Mouse (Mus musculus): ENCODE measurements around the gene Srsf3.
"Not testable (repeated sequence)": the region's sequence is repeated elsewhere in the genome, so short reads cannot be mapped to it uniquely, and the experiment has no call there.

Gene Srsf3

DNA sequence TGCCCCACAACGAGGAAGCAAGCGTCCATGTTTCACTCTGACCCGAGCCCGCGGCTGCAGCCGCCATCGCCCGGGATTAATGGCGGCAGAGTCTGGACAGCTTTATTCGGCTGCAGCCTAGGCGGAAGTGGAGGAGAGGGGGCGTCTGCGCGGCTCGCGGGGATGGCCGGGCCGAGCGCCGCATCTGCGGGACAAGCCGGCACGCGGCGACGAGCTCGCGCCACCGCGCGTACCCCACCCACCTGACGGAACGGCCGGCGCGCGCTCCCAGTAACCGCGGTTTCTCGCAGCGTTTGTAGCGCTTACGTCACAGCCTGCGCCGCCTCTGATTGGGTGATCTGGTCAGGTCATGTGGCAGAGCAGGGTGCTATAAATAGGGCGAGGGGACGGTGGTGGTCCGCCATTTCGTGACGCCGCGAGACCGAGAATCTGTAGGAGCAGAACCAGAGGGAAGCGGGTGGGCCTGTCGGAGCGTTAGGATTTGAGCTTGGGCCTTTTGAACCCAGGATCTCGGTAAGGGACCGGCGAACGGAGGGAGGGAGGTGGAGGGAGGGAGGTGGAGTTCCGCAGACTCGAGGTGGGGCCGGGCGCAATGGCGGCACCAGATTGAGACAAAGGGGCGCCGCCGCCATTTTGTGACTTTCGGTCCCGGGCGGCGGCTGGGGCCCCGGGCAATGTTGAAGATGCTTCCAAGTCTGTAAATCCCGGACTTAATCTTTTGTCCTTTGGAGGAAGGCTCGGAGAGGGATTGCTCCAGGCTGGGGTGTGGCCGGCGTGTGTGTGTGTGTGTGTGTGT is at the start of gene Srsf3:
Gene Srsf3, plus strand, starts transcription at position 355 of the 796 bp plus-strand sequence.
- DNase-seq (ENCODE audit: low spot score in 2 of 2): peak; percentile 98 to 99

DNA sequence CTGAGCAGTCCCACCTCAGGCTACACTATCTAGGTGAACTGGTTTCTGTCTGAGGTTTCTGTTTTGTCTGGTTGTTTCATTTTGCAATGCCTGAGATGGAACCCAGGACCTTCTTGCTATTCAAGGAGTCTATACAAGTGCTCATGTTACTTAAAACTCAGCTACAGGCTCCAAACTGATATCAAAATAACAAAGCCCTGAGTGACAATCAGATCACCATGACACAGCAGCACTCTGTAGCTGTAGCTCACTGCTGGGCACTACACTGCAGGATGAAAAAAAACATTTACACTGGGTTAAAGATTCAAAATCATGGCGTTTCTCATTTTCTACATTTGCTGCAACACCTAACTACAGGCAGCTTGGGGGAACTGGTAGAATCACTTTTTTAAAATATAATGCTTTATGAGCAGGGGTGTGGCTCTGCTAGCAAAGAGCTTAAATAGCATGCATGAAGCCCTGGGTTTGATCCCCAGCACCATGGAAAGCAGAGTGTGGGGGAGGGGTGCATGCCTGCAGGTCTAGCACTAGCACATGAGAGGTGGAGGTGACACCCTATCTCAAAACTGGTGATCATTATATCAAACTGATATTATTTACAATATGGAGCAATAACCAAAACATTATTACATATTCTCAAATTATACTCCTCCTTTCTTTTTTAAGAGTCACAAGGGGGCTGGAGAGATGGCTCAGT is 47.6 kb upstream of the Srsf3 start:
- no peak for DNase-seq (ENCODE audit: low spot score in 2 of 2)

DNA sequence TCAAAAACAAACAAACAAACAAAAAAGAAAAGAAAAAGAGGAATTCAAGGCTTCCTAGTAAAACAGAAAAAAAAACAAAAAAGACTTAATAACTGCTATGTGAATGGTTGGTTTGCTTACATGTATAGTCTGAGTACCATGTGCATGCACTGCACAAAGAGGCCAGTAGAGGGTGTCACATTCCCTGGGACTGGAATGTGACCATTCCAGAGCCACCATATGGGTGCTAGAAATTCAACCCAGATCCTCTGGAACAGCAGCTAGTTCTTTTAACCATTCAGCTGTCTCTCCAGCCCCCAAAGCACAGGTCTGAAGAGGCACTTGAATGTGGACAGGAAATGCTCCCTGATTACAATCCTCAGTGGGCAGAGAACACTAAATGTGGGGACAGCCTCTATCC is 45.6 kb upstream of the Srsf3 start:
- DNase-seq (ENCODE audit: low spot score in 2 of 2): no peak

DNA sequence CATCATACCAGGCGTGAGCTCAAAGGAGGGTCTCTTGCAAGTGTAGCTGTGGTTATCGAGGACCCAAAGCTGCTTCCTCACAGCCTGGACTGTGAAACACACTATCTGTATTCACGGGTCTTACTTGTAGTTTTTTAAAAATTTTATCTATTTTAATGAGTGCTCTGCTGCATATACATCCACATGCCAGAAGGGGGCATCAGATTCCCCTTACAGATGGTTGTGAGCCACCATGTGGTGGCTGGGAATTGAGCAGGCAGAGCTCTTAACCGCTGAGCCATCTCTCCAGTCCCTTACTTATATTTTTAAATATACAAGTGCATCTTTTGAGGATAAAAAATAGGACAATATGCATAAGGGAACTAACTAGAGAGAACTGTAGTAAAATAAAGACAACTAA is 44.7 kb upstream of the Srsf3 start:
- DNase-seq (ENCODE audit: low spot score in 2 of 2): no peak

DNA sequence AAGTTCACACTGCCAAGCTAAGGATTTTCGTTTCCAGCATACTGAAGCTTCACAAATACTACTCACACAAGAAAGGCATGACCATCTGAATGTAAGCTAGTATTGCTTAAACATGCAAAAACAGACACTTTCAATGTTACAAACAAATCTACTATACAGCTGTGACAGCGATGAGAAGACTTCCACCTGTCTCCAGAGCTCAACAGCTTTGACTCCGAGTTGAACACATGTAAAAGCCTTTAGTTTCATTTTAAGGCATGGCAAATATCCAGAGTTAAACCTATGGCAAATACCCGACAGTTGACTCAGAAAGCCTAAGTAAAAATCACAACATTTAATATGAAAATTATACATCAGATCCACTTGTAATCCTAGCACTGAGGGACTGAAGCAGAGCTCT is 44.1 kb upstream of the Srsf3 start:
- no peak for DNase-seq (ENCODE audit: low spot score in 2 of 2)

DNA sequence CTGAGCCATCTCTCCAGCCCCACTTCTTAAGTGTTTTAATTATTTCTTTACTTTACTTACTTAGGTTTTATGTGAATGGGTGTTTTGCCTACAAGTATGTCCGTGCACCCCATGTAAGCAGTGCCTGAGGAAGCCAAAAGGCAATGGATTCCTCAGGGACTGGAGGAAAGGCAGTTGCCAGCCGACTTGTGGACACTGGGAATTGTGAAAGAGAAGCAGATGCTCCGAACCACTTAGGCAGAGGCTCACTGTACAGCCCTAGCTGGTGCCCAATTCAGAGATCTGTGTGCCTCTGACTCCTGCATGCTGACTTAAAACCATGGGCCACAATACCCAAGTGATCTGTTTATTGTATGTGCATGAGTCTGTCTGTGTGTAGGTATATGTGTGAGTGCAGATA is 43.4 kb upstream of the Srsf3 start:
- no peak for DNase-seq (ENCODE audit: low spot score in 2 of 2)

DNA sequence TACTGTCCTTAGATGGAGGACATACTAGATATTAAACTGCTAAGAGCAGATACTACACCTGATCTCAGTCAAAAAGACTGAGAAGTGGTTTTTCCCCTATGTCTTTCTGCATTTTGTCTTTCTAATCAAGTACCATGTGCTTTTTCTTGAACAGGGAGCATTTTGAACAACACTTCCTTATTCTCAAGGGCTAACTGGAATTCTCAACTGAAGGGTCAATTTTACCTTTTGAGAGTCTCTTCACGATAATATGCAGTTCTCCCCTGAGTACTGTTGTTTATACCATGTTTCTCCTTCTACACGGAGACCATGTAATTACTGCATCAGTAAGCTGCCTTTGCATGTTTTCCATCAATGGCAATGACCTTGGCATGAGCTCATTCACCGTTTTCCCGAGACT is 42.4 kb upstream of the Srsf3 start:
- no peak for DNase-seq (ENCODE audit: low spot score in 2 of 2)

DNA sequence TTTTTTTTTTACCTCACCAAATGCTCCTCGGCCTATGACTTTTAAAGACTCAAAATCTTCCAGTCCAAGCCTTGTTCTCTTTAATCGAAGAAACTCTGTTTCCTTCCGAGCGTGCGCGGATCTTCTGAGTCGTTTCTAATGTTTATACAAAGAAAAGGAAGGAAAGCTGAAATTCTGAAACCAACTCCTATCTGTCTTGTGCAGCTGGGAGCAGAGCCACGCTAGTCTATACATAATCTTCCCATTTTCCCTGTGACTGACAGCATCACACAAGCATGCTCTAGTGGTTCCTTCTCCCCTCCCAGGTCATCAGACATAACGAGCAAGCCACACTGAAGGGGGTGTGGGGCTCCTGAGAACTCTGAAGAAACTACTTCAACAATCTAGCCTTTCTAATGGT is 41.1 kb upstream of the Srsf3 start:
- no peak for DNase-seq (ENCODE audit: low spot score in 2 of 2)

DNA sequence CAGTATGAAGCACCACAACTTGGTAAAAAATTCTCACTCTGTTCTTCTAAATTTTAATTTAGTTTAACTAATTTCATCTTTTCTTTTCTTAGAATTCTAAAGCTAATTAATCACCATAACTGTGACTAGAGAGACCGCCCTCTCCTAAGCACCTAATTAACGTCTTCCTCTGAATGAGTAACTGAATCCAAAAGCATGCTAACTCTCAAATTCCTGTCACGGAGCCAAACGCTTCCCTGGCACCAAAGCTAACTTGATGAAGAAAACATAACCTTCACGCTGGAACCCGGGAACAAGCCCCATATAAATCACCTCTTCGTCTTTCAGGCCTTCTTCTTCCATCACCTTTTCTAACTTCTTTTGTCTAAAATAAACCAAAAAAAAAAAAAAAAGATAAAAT is 40.3 kb upstream of the Srsf3 start:
- no peak for DNase-seq (ENCODE audit: low spot score in 2 of 2)

DNA sequence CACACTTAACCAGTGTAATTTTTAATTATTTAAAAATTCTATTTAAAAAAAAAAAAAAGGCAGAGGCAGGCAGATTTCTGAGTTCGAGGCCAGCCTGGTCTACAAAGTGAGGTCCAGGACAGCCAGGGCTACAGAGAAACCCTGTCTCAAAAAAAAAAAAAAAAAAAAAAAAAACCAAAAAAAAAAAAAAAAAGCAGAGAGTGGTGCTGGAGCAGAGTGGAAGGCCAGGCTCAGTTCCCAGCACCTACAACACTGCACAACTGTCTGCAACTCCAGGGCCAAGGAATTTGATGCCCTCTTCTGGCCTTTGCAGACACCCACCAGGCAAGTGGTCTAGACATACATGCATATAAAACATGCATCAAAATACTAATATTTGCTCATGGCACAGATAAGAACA is 39.4 kb upstream of the Srsf3 start:
- not testable (repeated sequence) for DNase-seq (ENCODE audit: low spot score in 2 of 2)

DNA sequence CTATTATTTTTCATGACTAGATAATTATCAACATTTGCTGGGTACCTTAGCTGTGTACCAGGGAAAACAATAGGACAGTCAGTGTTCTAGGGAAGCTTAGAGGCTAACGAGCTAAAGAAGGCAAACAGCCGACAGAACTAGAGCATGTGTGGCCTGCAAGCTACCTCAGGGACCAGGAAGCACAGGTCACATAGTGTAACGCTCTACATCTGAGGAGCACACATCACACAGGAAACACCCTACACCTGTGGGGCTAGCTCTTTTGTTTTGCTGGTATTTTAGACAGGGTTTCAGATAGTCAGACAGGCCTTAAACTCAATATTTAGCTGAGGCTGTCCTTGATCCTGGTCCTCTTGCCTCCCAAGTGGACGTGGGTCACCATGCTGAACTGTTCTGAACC is 37.8 kb upstream of the Srsf3 start:
- no peak for DNase-seq (ENCODE audit: low spot score in 2 of 2)

DNA sequence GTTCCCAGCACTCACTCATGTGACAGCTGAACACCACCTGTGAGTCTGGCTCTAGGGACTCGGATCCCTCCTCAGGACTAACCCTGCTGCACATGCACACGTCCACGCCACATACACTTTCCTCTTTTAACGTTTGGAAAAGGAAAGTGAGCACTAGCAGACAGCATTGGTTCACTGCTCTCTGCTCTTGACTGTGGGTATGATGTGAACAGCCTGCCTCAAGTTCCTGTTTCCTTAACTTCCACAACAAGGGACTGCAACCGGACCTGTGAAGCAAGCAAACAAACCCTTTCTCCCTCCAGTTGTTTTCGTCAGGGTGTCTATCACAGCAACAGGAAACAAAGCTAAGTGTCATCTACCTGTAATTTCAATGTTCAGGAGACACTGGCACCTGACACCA is 32.0 kb upstream of the Srsf3 start:
- DNase-seq (ENCODE audit: low spot score in 2 of 2): no peak

DNA sequence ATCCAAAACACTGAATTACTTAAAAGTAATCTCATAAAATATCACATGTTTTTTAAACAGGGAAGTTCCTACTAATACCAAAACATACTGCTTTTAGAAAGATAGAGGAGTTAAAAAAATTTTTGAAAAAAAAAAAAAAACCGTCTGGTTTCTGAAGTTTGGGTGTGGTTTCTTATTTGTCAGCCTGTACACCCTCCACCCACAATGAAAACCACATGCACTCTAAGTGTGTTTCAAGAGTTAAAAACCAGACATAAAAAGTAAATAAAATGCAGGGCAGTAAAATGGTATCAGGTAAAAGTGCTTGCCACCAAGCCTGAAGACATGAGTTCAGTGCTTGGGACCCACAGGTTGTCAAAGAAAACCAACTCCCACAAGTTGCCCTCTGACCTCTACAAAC is 28.7 kb upstream of the Srsf3 start:
- no peak for DNase-seq (ENCODE audit: low spot score in 2 of 2)

DNA sequence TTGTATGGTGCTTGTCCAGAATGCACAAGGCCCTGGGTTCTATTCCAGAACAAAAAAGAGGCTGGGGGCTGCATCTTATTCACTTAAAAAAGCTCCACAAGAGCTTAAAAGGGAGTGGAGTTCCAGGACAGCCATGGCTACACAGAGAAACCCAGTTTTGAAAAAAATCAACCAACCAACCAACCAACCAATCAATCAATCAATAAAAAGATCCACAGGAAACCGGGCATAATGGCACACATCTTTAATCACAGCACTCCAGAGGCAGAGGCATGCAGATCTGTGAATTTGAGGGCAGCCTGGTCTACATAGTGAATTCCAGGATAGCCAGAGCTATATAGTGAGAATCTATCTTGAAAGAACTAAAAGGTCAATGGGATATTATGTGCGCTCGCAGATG is 27.4 kb upstream of the Srsf3 start:
- DNase-seq (ENCODE audit: low spot score in 2 of 2): no peak

DNA sequence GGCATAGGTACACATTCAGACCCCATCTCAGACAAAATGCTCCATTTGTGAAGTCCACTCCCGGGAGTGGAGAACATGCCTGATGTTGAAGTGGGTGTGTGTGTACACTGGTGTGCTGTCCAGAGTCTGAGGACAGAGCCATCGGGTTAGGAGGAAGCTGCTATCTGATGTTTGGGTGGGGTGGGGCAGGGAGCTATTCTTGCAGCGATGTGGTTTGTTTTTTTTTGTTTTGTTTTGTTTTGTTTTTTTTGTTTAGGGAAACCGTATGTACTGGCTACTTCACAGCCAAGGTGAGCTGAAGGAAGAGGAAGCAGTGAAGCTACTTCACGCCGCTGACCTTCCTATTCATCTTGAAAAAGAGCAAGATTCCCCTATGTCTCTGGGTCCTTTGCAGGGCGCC is 25.6 kb upstream of the Srsf3 start:
- no peak for DNase-seq (ENCODE audit: low spot score in 2 of 2)

DNA sequence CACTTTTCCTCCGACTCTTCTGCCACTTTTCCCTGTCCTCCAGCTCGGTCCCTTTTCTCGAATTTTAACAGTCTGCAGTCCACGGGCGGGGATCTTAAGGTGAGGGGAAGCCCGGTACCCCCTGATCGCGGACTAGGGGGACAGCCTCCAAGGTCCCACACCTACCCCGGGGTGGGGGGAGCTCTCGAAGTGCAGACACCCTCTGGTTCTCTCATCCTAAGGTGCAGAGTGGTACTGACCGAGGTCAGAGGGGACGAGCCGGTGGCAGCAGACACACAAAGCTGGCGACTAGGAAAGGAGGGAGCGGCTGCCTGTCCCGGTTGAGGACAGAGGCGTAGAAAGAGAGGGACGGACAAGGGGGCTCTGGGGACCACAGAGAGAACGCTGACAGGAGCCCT is 25.2 kb upstream of the Srsf3 start:
- peak; percentile 14 to 31 for DNase-seq (ENCODE audit: low spot score in 2 of 2)

DNA sequence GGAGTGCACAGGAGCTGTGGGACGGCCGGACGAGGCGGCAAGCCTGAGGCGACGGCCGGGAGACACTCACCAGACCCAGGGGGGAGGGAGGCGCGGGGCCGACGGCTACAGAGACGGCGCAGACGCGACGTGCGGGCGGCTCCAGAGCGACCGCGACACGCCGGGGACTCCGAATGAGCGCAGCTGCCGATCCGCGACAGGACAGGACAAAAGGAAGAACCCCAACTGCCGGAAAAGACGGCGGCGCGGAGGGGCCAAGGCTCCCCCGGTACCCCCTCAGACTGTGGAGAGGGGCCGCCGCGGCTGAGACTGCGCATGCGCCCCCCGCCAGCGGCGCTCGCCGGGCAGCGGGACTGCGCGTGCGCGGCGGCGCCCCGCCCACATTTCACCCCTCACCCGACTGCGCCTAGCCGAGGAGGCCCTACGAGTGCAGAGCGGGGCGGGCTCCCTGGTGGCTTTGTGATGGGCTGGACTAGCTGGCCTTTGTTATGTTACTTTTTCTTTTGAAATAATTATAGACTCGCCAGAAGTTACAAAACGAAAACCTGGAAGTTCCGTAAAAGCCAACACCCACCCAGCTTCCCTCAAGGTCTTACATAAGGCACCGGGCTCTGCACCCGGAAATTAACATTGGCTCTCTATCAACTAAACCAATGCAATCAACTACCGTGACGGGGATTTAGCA is 24.6 kb upstream of the Srsf3 start, which contains the start of gene Stk38:
Gene Stk38, minus strand, starts transcription at position 355 of the 685 bp plus-strand sequence.
- DNase-seq (ENCODE audit: low spot score in 2 of 2): peak; percentile 79 to 86

DNA sequence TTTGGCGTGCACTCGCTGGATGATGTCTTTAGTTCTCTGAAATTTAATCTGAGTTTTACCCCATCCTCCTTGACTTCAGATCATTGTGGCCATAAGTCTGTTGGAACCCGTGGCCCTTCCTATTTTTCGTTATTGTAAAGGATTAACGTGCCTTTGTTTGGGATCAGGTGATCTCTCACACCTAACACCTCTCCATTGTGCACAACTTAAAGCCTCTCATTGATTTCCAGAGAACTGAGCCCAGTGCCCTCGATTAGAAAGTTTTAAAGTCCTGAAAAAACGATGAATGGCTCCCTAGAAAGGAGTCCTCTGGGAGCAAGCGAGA is 24.1 kb upstream of the Srsf3 start:
- no peak for DNase-seq (ENCODE audit: low spot score in 2 of 2)

DNA sequence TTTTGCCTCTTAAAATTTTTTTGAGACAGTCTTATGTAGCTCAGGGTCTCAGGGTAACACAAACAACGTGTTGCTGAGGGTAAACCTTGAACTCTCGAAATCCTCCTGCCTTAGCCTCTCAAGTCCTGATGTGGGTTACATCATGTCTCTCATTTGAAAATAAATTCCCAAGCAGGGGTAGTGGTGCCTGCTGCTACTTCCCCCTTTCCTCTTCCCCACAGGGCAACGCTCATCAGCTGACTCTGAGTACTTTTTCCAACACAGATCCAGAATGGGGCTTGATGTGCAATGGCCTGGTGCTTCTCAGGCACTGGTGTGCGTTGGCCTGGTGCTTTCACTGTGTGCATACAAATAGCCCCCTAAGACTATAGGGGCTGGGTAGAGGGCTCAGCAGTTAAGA is 23.2 kb upstream of the Srsf3 start:
- no peak for DNase-seq (ENCODE audit: low spot score in 2 of 2)

DNA sequence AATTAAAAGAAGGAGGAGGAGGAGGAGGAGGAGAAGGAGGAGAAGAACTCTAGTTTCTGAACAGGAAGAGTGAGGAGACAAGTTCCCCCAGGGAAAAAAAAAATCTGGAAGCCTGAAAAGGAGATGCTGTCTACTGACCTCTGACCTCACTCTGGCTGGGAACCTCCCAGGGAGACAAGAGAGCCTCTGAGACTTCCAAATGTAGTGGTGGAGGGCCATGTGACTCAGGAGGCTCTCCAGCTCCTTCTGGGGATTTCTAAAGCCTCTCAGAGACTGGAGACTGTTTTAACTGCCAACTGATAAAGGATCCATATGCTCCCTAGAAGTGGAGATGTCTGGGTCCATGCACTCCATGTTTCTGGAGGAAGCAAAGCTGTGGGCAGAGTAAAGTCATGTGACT is 18.2 kb upstream of the Srsf3 start:
- no peak for DNase-seq (ENCODE audit: low spot score in 2 of 2)

DNA sequence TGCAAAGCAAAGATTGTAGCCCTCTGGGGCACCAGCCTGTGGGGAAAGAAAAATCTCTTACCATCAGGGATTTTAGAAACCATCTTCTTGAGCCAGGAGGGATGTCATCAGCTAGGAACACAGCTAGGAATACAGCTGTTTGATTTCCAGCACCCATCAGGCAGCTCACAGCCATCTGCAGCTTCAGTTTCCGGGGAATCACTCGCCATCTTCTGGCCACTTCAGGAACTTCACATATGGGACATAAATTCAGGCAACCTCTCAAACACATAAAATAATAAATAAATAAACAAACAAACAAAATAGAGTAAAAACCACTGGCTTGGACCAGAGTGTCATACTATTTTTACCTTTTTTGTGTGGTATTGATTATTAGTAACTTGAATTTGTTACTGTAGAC is 16.8 kb upstream of the Srsf3 start:
- DNase-seq (ENCODE audit: low spot score in 2 of 2): no peak

DNA sequence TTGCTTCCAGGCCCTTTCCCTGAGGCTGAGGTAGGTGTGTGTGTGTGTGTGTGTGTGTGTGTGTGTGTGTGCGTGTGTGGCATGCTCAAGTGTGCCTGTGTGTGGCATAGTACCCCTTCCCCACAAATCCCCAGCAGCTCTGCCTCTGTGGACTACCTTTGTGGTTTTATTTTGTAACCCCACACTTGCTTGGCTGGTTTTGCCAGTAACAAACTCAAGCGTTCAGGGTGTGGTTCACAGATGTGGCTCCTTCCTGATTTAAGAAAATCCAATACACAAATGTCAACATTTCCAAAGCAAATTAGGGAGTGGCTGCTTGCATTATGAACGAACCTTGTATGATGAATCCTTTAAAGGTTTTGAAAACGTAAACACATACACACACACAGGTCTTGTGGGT is 15.7 kb upstream of the Srsf3 start:
- DNase-seq (ENCODE audit: low spot score in 2 of 2): no peak
